Mouse (Mus musculus) lung, adult 2 months (tissue): Measurements from ENCODE around the gene Arnt2.

Source experiments
- CTCF ChIP-seq: fragments of 200-500 bp; IDR thresholded peaks from 2 replicates; pipeline ENCODE4 v1.5.1; 2011; ENCODE audit warnings: mild to moderate bottlenecking, low read length, control low read depth; ENCODE audit not compliant: insufficient read depth
- POLR2A ChIP-seq: fragments of 200-500 bp; IDR thresholded peaks from 2 replicates; pipeline ENCODE4 v1.6.1; 2011; ENCODE audit warnings: low read depth, mild to moderate bottlenecking, control low read depth, low read length, borderline replicate concordance; ENCODE audit errors: extremely low read depth

DNA sequence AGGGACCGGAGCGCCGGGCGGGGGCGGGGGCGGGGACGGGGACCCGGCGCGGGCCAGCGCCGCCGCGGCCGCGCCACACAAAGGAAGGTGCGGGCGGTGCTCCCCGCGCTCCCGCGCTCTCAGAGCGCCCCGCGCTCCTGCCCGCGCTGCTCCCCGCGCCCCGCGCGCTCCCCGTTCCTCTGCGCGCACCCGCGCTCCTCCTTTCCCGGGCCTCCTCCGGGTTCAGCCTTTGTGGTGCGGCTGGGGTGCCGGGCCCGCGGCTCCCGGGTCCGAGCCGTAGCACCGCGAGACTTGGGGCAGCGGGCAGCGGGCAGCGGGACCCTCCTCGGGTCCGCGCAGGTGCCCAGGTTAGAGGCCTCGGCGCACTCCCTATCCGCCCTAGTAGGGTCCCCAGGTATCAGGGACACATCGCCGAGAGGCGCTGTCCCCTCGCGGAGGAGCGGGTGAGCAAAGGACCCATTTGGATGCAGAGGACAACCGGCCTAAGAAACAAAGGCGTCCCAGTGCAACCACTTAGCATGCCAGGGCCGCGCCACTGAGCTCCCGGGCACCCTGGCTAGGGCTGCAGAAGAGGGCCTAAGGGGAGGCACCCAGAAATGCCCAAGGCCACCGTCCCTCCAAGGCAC is at the start of gene Arnt2:
- TF ChIP-seq CTCF (no peak), POLR2A (no peak)
